In genomic region chr11:25574129-25574465, GRCm38 (mm10) we compare ENCODE assay signal across 15 mouse cellular contexts.
"Had no signal": no experiment of that assay in that cellular context is flagged by ENCODE, and none has a peak within 500 bp of the region (broad histone marks: within the 10 kb centered on the region; RNA-seq: fewer than 3 reads in every experiment).

No protein-coding gene starts in this region.

- H3K27me3 ChIP-seq: kidney, embryonic 15.5 days; limb, embryonic 12.5 days; liver, embryonic 13.5 days; lung, embryonic 15.5 days; megakaryocyte, embryonic 14.5 days; midbrain, embryonic 12.5 days; neural tube, embryonic 12.5 days; stomach, embryonic 15.5 days had no signal

- H3K4me3 ChIP-seq: kidney, embryonic 15.5 days; limb, embryonic 12.5 days; liver, embryonic 13.5 days; lung, embryonic 15.5 days; megakaryocyte, embryonic 14.5 days; midbrain, embryonic 12.5 days; neural tube, embryonic 12.5 days; stomach, embryonic 15.5 days had no signal

- H3K36me3 ChIP-seq: kidney, embryonic 15.5 days; limb, embryonic 12.5 days; liver, embryonic 13.5 days; lung, embryonic 15.5 days; midbrain, embryonic 12.5 days; neural tube, embryonic 12.5 days; stomach, embryonic 15.5 days had no signal

- H3K9ac ChIP-seq: kidney, embryonic 15.5 days; limb, embryonic 12.5 days; liver, embryonic 13.5 days; liver, postnatal 0 days; lung, embryonic 15.5 days; midbrain, embryonic 12.5 days; neural tube, embryonic 12.5 days; stomach, embryonic 15.5 days had no signal

- H3K27ac ChIP-seq: kidney, embryonic 15.5 days; limb, embryonic 12.5 days; liver, embryonic 13.5 days; lung, embryonic 15.5 days; macrophage; midbrain, embryonic 12.5 days; neural tube, embryonic 12.5 days; stomach, embryonic 15.5 days had no signal

- H3K4me2 ChIP-seq: kidney, embryonic 15.5 days; limb, embryonic 12.5 days; liver, embryonic 13.5 days; lung, embryonic 15.5 days; midbrain, embryonic 12.5 days; neural tube, embryonic 12.5 days; stomach, embryonic 15.5 days had no signal

- ATAC-seq: liver, postnatal 0 days had no signal

- H3K9me3 ChIP-seq: kidney, embryonic 15.5 days; limb, embryonic 12.5 days; liver, embryonic 13.5 days; lung, embryonic 15.5 days; midbrain, embryonic 12.5 days; neural tube, embryonic 12.5 days; stomach, embryonic 15.5 days had no signal

- H3K4me1 ChIP-seq: kidney, embryonic 15.5 days; limb, embryonic 12.5 days; liver, embryonic 13.5 days; lung, embryonic 15.5 days; megakaryocyte, embryonic 14.5 days; midbrain, embryonic 12.5 days; neural tube, embryonic 12.5 days; stomach, embryonic 15.5 days had no signal

- DNase-seq: kidney, adult 2 months; kidney, postnatal 25 days; liver; liver, embryonic 13.5 days; liver, postnatal 0 days; lung, postnatal 14 days; thymus, postnatal 36 days had no signal
